Mouse (Mus musculus): ENCODE measurements at regions not wholly inside any gene's neighbourhood (a gene's known extent, or its start where the extent isn't known, plus 50 kb on each side); places are given as distances from the start of the nearest gene placed in this dataset.
A peak's percentile ranks its signal among the peaks of the same experiment; 100 is the strongest.

- H3K9ac ChIP-seq (ENCODE audit: low read length): no peak overlapping the region
- H3K27me3 ChIP-seq (ENCODE audit: control insufficient read depth, insufficient read depth, low read length): no peaks in the 10 kb centered on the region
- H3K4me1 ChIP-seq (ENCODE audit: control insufficient read depth, insufficient read depth, low read length): peaks cover 15% of the 10 kb centered on the region
- no peak overlapping the region for H3K27ac ChIP-seq (ENCODE audit: low read length)
- H3K36me3 ChIP-seq (ENCODE audit: control insufficient read depth, insufficient read depth): no peaks in the 10 kb centered on the region
- H3K9me3 ChIP-seq (replicated peaks; ENCODE audit: control insufficient read depth, low read length): no peaks in the 10 kb centered on the region
- no peak overlapping the region for H3K4me2 ChIP-seq (ENCODE audit: low read depth, low read length)
- ATAC-seq (replicated peaks; ENCODE audit: extremely low read depth, insufficient read depth, low FRiP score): no peak
- 74% methylated on average over 3 of the region's 3 CpGs for WGBS
- H3K4me3 ChIP-seq (ENCODE audit: low read length): no peak overlapping the region
Observed at GRCm38 (mm10) chr11:65389238-65389637, 119.4 kb upstream of the Myocd start.

DNA sequence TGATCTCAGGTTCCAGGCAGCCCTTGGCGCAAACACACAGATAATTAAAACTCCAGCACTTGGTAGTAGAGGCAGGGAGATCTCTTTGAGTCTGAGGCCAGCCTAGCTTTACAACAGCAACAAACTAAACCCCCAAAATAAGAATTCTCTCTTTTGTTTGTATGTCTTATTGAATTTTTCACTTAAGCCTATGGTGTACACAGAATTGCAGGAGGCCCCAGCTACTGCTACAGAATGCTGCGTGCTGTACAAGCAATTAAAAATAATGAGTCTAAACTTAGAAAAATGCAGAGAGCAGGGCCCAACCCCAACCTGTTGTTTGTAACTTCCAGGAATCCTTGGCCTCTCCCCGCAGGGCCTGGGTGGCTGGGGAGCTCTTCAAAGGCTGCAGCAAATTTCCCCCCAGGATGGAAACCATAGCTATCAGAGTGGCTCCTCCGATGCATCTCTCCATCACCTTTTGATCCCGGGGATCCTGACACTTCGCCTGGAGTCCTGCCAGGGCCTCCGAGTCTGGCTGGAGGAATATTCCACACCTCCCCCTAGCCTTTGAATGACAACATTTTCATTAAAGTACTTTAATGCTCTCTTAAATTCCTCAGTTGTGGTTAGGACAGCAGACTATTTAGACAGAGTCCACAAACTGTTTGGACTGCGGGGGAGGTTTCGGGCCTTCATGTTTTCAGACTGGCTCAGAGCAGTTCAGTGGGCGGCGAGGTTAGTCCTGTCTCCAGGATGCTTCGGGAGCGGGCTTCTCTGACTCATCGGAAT, 116.7 kb upstream of the Myocd start:
- ATAC-seq (replicated peaks; ENCODE audit: extremely low read depth, insufficient read depth, low FRiP score): no peak
- WGBS: 35% methylated on average over 14 of the region's 14 CpGs

GRCm38 (mm10) chr11:65375361-65375760, 105.6 kb upstream of the Myocd start:
- Histone ChIP-seq H3K4me3 (ENCODE audit: low read length) (no peak overlapping the region), H3K36me3 (ENCODE audit: control insufficient read depth, insufficient read depth) (no peaks in the 10 kb centered on the region), H3K27ac (ENCODE audit: low read length) (no peak overlapping the region), H3K9ac (ENCODE audit: low read length) (no peak overlapping the region), H3K4me2 (ENCODE audit: low read depth, low read length) (no peak overlapping the region), H3K9me3 (replicated peaks; ENCODE audit: control insufficient read depth, low read length) (no peaks in the 10 kb centered on the region), H3K4me1 (ENCODE audit: control insufficient read depth, insufficient read depth, low read length) (peaks cover 4% of the 10 kb centered on the region; the same call in 1 of the 2 replicates), H3K27me3 (ENCODE audit: control insufficient read depth, insufficient read depth, low read length) (no peaks in the 10 kb centered on the region)
- 75% methylated on average over 5 of the region's 5 CpGs for WGBS
- ATAC-seq (replicated peaks; ENCODE audit: extremely low read depth, insufficient read depth, low FRiP score): no peak

More for the DNA sequence above, 116.7 kb upstream of the Myocd start:
- no peak overlapping the region for H3K4me3 ChIP-seq (ENCODE audit: low read length)
- no peak overlapping the region for H3K4me2 ChIP-seq (ENCODE audit: low read depth, low read length)
- H3K9me3 ChIP-seq (replicated peaks; ENCODE audit: control insufficient read depth, low read length): no peaks in the 10 kb centered on the region
- H3K27me3 ChIP-seq (ENCODE audit: control insufficient read depth, insufficient read depth, low read length): no peaks in the 10 kb centered on the region
- no peaks in the 10 kb centered on the region for H3K36me3 ChIP-seq (ENCODE audit: control insufficient read depth, insufficient read depth)
- peaks cover 15% of the 10 kb centered on the region for H3K4me1 ChIP-seq (ENCODE audit: control insufficient read depth, insufficient read depth, low read length)
- H3K27ac ChIP-seq (ENCODE audit: low read length): peak overlapping the region; percentile 57
- peak overlapping the region; percentile 18; the same call in 1 of the 2 replicates for H3K9ac ChIP-seq (ENCODE audit: low read length)

DNA sequence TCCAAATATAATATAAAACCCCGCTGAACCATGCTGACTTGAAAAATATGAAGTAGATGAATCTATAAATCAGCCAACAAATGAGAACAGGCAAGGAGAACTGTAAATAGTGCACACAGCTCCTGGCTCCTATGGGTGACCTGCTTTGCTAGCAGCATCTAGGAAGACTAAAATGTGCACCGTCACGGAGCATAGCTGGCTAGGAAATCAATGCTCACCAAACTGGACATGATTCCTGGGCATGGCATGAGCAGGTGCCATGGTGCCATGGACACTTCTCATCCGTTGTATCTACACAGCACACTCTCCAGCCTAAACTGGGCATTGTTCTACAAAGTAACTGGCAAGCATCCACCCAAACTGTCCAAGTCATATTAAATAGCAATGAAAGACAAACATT, 103.3 kb upstream of the Myocd start:
- no peak for ATAC-seq (replicated peaks; ENCODE audit: extremely low read depth, insufficient read depth, low FRiP score)
- 90% methylated on average over 4 of the region's 4 CpGs for WGBS
- Histone ChIP-seq H3K9ac (ENCODE audit: low read length) (no peak overlapping the region), H3K4me3 (ENCODE audit: low read length) (no peak overlapping the region), H3K27ac (ENCODE audit: low read length) (no peak overlapping the region), H3K27me3 (ENCODE audit: control insufficient read depth, insufficient read depth, low read length) (no peaks in the 10 kb centered on the region), H3K36me3 (ENCODE audit: control insufficient read depth, insufficient read depth) (no peaks in the 10 kb centered on the region), H3K4me2 (ENCODE audit: low read depth, low read length) (no peak overlapping the region), H3K9me3 (replicated peaks; ENCODE audit: control insufficient read depth, low read length) (no peaks in the 10 kb centered on the region), H3K4me1 (ENCODE audit: control insufficient read depth, insufficient read depth, low read length) (peaks cover 4% of the 10 kb centered on the region)

- Histone ChIP-seq H3K27ac (ENCODE audit: low read length) (no peak overlapping the region), H3K9me3 (replicated peaks; ENCODE audit: control insufficient read depth, low read length) (no peaks in the 10 kb centered on the region), H3K36me3 (ENCODE audit: control insufficient read depth, insufficient read depth) (no peaks in the 10 kb centered on the region), H3K4me2 (ENCODE audit: low read depth, low read length) (no peak overlapping the region), H3K4me1 (ENCODE audit: control insufficient read depth, insufficient read depth, low read length) (peaks cover 7% of the 10 kb centered on the region), H3K27me3 (ENCODE audit: control insufficient read depth, insufficient read depth, low read length) (no peaks in the 10 kb centered on the region), H3K9ac (ENCODE audit: low read length) (no peak overlapping the region), H3K4me3 (ENCODE audit: low read length) (no peak overlapping the region)
- WGBS: 70% methylated on average over 9 of the region's 9 CpGs
- no peak for ATAC-seq (replicated peaks; ENCODE audit: extremely low read depth, insufficient read depth, low FRiP score)
Observed at GRCm38 (mm10) chr11:65372309-65372811, 102.6 kb upstream of the Myocd start.

DNA sequence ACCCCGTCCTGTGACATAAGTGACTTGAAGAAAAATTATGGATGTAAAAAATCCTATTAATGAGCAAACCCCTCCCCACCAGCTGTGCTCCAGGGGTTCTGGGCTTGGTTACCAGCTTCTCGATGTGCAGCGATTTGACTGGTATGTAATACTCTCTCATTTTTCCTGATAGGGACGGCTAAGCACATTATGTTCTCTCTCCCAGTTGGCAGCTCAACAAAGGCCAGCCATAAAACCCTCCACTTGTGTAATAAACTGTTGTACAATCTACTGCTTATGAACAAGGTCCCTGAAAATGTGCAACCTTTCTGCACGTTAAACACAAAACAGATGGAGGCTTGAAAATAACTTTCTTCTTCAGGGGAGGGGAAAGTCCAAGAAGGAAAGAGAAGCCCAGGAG, 98.0 kb upstream of the Myocd start:
- Histone ChIP-seq H3K36me3 (ENCODE audit: control insufficient read depth, insufficient read depth) (no peaks in the 10 kb centered on the region), H3K27me3 (ENCODE audit: control insufficient read depth, insufficient read depth, low read length) (no peaks in the 10 kb centered on the region), H3K4me3 (ENCODE audit: low read length) (no peak overlapping the region), H3K4me2 (ENCODE audit: low read depth, low read length) (no peak overlapping the region), H3K4me1 (ENCODE audit: control insufficient read depth, insufficient read depth, low read length) (peaks cover 15% of the 10 kb centered on the region), H3K27ac (ENCODE audit: low read length) (peak overlapping the region; percentile 81), H3K9ac (ENCODE audit: low read length) (peak overlapping the region; percentile 22; the same call in 1 of the 2 replicates), H3K9me3 (replicated peaks; ENCODE audit: control insufficient read depth, low read length) (no peaks in the 10 kb centered on the region)
- WGBS: 46% methylated on average over 5 of the region's 5 CpGs
- no peak for ATAC-seq (replicated peaks; ENCODE audit: extremely low read depth, insufficient read depth, low FRiP score)

DNA sequence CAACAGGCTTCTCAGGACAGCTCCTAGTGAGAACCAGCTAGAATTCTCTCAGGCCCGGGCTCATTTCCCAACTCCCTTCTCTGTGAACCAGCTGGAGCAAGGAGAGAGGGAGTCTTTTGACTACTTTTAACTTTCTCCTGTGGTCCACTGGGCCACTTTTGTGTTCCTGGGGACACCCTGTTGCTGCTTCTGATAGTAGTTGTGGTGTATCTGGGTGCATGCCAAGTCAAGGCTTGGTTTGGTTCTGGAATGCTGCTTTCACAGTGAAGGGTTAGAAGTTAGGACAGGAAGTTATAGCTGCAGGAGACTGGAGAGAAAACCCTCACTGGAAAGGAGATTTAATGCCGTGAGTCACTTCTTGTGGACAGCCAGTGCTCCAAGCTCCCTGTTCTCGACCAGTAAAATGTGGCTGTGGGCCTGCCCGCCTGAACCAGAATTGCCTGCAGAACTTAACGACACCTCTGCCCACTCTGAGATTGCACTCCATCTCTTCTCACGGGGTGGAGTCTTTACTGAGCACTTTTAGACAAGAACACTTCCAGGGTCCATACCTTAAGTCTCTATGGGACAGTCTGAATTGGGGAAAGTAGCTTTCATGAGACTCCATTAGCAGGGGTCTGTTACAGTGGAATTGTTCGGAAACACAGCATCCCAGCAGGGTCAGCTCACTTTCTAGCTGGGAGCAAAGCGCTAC, 97.0 kb upstream of the Myocd start:
- ATAC-seq (replicated peaks; ENCODE audit: extremely low read depth, insufficient read depth, low FRiP score): peak; percentile 14
- WGBS: 41% methylated on average over 8 of the region's 8 CpGs
- Histone ChIP-seq H3K27ac (ENCODE audit: low read length) (peak overlapping the region; percentile 81), H3K4me3 (ENCODE audit: low read length) (no peak overlapping the region), H3K9ac (ENCODE audit: low read length) (peak overlapping the region; percentile 32; the same call in 1 of the 2 replicates), H3K4me2 (ENCODE audit: low read depth, low read length) (no peak overlapping the region), H3K9me3 (replicated peaks; ENCODE audit: control insufficient read depth, low read length) (no peaks in the 10 kb centered on the region), H3K4me1 (ENCODE audit: control insufficient read depth, insufficient read depth, low read length) (peaks cover 13% of the 10 kb centered on the region), H3K27me3 (ENCODE audit: control insufficient read depth, insufficient read depth, low read length) (no peaks in the 10 kb centered on the region), H3K36me3 (ENCODE audit: control insufficient read depth, insufficient read depth) (no peaks in the 10 kb centered on the region)

- H3K4me1 ChIP-seq (ENCODE audit: control insufficient read depth, insufficient read depth, low read length): peaks cover 13% of the 10 kb centered on the region
- peak overlapping the region; percentile 35; the same call in 1 of the 2 replicates for H3K9ac ChIP-seq (ENCODE audit: low read length)
- no peaks in the 10 kb centered on the region for H3K9me3 ChIP-seq (replicated peaks; ENCODE audit: control insufficient read depth, low read length)
- ATAC-seq (replicated peaks; ENCODE audit: extremely low read depth, insufficient read depth, low FRiP score): peak; percentile 82
- peak overlapping the region; percentile 30 for H3K4me3 ChIP-seq (ENCODE audit: low read length)
- no peaks in the 10 kb centered on the region for H3K36me3 ChIP-seq (ENCODE audit: control insufficient read depth, insufficient read depth)
- H3K4me2 ChIP-seq (ENCODE audit: low read depth, low read length): peak overlapping the region; percentile 51
- H3K27ac ChIP-seq (ENCODE audit: low read length): peak overlapping the region; percentile 81
- H3K27me3 ChIP-seq (ENCODE audit: control insufficient read depth, insufficient read depth, low read length): no peaks in the 10 kb centered on the region
- WGBS: 20% methylated on average over 12 of the region's 12 CpGs
Observed at GRCm38 (mm10) chr11:65365751-65366559, 96.2 kb upstream of the Myocd start.
